Mouse (Mus musculus) forebrain, embryonic 12.5 days (tissue): ENCODE data around the gene 4933411K16Rik. TPM values are rescaled to one million over a fixed set of nuclear protein-coding genes. Genes with fewer than 3 reads are reported as not detected.
"Not testable (repeated sequence)": the region's sequence is repeated elsewhere in the genome, so short reads cannot be mapped to it uniquely, and the experiment has no call there.

ENCODE experiments used
- ATAC-seq: fragments of 200-750 bp; cut with Nextera tagmentation; 2 replicates; pipeline ENCODE4 v1.8.0; 2017; ENCODE audit warnings: moderate TSS enrichment; ENCODE audit not compliant: low FRiP score
- H3K27ac ChIP-seq: fragments of 300-500 bp; sonication (generic); 2 replicates; pipeline ENCODE4 v1.5.1; 2016; ENCODE audit warnings: mild to moderate bottlenecking
- H3K27me3 ChIP-seq: fragments of 300-500 bp; sonication (generic); 2 replicates; pipeline ENCODE4 v1.6.1; 2016; ENCODE audit warnings: mild to moderate bottlenecking
- H3K36me3 ChIP-seq: fragments of 300-500 bp; sonication (generic); replicated peaks from 2 replicates; pipeline ENCODE4 v1.6.1; 2016; ENCODE audit warnings: mild to moderate bottlenecking
- H3K4me1 ChIP-seq: fragments of 300-500 bp; sonication (generic); 2 replicates; pipeline ENCODE4 v1.6.1; 2016
- H3K4me2 ChIP-seq: fragments of 300-500 bp; sonication (generic); 2 replicates; pipeline ENCODE4 v1.6.1; 2016; ENCODE audit warnings: mild to moderate bottlenecking, moderate library complexity
- H3K4me3 ChIP-seq: fragments of 300-500 bp; sonication (generic); replicated peaks from 2 replicates; pipeline ENCODE4 v1.5.1; 2016; ENCODE audit warnings: mild to moderate bottlenecking
- H3K9ac ChIP-seq: fragments of 300-500 bp; sonication (generic); 2 replicates; pipeline ENCODE4 v1.6.1; 2016; ENCODE audit warnings: mild to moderate bottlenecking
- H3K9me3 ChIP-seq: fragments of 300-500 bp; sonication (generic); 2 replicates; pipeline ENCODE4 v1.6.1; 2016
- WGBS: fragments of 180-500 bp; shearing (Covaris S2); methylation state at CpG from one replicate; pipeline ENCODE4 v1.1.7; 2016; 5-methylcytosine and 5-hydroxymethylcytosine counted together
- polyA plus RNA-seq: library from polyadenylated mRNA; unstranded; fragments of >200 nt; fragmentation: Nextera tagmentation; extraction: Ambion mirVana; gene quantifications from 2 replicates; pipeline ENCODE4 v1.2.1, GENCODE M21; 2016

4933411K16Rik gene
- polyA plus RNA-seq, 1 experiment from 2014 or later: 0.14 TPM

- Histone ChIP-seq H3K27ac (no peak overlapping the region), H3K9me3 (no peaks in the 10 kb centered on the region), H3K9ac (no peak overlapping the region), H3K27me3 (no peaks in the 10 kb centered on the region), H3K4me1 (no peaks in the 10 kb centered on the region), H3K4me2 (no peak overlapping the region), H3K36me3 (no peaks in the 10 kb centered on the region), H3K4me3 (no peak overlapping the region)
- ATAC-seq: no peak
- WGBS: 83% methylated on average over 11 of the region's 11 CpGs
Observed at GRCm38 (mm10) chr19:42068441-42069240, 16.6 kb downstream of the 4933411K16Rik start.

DNA sequence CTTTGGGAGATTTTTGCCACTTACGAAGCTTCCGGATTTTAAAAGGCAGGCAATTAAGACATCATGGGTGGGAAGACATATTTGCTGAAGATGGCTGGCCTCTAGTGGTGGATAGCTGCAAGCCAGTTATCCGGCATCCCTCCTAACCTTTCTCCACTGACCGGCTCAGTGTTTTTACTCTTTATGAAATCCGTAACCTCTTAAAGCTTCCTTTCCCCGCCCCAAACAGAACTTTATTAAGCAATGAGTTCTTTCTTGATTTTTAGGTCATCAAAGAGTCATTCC, 17.1 kb downstream of the 4933411K16Rik start:
- Histone ChIP-seq H3K9ac (no peak overlapping the region), H3K36me3 (peaks cover 5% of the 10 kb centered on the region), H3K4me2 (no peak overlapping the region), H3K9me3 (no peaks in the 10 kb centered on the region), H3K4me1 (no peaks in the 10 kb centered on the region), H3K4me3 (no peak overlapping the region), H3K27me3 (no peaks in the 10 kb centered on the region), H3K27ac (no peak overlapping the region)
- no peak for ATAC-seq
- WGBS: 73% methylated on average over 6 of the region's 6 CpGs

DNA sequence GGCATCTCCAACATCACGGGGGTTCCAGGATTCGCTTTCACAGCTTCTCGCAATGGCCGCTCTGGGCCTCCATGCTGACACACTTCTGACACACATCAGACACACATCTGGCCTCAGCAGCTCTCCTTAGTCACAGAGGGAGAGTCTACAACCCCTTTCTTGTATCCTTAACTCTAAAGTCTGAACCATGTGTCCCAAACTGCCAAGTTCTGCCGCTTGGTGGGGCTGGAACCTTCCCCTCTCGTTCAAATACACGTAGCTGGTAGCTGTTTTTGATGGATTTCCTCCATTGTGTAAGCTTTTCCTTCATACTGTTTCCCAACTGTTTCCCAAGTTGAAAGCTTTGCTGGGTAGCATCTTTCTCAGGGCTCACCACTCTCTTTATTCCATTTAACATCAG, 19.2 kb downstream of the 4933411K16Rik start:
- no peak overlapping the region for H3K9ac ChIP-seq
- no peak for ATAC-seq

DNA sequence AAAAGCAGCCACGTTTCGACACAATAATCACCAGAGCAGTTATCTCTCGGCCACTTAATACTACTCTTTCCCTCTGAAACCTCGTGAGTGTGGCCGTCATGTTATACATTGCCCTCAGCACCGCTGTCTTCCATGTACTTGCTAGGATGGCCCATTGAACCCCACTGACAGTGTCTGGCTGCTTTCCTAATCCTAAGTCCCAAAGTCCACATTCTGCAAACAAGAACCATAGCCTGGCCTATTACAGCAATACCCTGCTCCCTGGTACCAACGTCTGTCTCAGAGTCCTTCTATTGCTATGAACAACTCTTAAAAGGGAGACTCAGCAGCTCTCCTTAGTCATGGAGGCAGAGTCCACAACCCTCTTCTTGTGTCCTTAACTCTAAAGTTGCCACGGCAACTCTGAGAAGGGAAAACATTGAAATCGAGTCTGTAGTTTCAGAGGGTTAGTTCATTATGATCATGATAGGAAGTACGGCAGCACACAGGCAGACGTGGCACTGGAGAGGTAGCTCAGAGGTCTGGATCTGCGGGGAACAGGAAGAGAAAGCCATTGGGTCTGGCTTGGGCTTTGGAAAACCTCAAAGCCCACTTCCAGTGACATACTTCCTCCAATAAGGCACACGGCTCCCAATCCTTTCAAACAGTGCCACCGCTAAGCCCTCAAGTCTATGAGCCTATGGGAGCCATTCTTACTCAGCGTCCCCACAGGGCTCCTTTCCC, 20.0 kb downstream of the 4933411K16Rik start:
- no peak overlapping the region for H3K9ac ChIP-seq
- peaks cover 31% of the 10 kb centered on the region for H3K36me3 ChIP-seq
- H3K27me3 ChIP-seq: no peaks in the 10 kb centered on the region
- no peak overlapping the region for H3K4me2 ChIP-seq
- WGBS: 83% methylated on average over 15 of the region's 15 CpGs
- H3K9me3 ChIP-seq: no peaks in the 10 kb centered on the region
- no peak overlapping the region for H3K27ac ChIP-seq
- ATAC-seq: no peak
- H3K4me1 ChIP-seq: no peaks in the 10 kb centered on the region
- H3K4me3 ChIP-seq: no peak overlapping the region

More for the DNA sequence above, 19.2 kb downstream of the 4933411K16Rik start:
- Histone ChIP-seq H3K27ac (no peak overlapping the region), H3K4me3 (no peak overlapping the region), H3K36me3 (peaks cover 26% of the 10 kb centered on the region), H3K9me3 (no peaks in the 10 kb centered on the region), H3K4me1 (no peaks in the 10 kb centered on the region), H3K4me2 (no peak overlapping the region), H3K27me3 (no peaks in the 10 kb centered on the region)
- 82% methylated on average over 7 of the region's 7 CpGs for WGBS

GRCm38 (mm10) chr19:42072802-42073201, 20.8 kb downstream of the 4933411K16Rik start:
- Histone ChIP-seq H3K9ac (no peak overlapping the region), H3K4me1 (no peaks in the 10 kb centered on the region), H3K4me3 (no peak overlapping the region), H3K36me3 (peaks cover 32% of the 10 kb centered on the region), H3K27ac (no peak overlapping the region), H3K4me2 (no peak overlapping the region), H3K9me3 (no peaks in the 10 kb centered on the region), H3K27me3 (no peaks in the 10 kb centered on the region)
- ATAC-seq: no peak
- 86% methylated on average over 7 of the region's 7 CpGs for WGBS

- Histone ChIP-seq H3K4me2 (no peak overlapping the region), H3K27me3 (no peaks in the 10 kb centered on the region), H3K4me1 (no peaks in the 10 kb centered on the region), H3K27ac (no peak overlapping the region), H3K36me3 (peaks cover 39% of the 10 kb centered on the region), H3K9me3 (no peaks in the 10 kb centered on the region), H3K4me3 (no peak overlapping the region), H3K9ac (peak overlapping the region; percentile 17; the same call in 1 of the 2 replicates)
- ATAC-seq: no peak
- 92% methylated on average over 2 of the region's 2 CpGs for WGBS
Observed at GRCm38 (mm10) chr19:42075051-42075450, 23.0 kb downstream of the 4933411K16Rik start.

GRCm38 (mm10) chr19:42075992-42076391, 23.9 kb downstream of the 4933411K16Rik start:
- H3K36me3 ChIP-seq: peaks cover 39% of the 10 kb centered on the region

DNA sequence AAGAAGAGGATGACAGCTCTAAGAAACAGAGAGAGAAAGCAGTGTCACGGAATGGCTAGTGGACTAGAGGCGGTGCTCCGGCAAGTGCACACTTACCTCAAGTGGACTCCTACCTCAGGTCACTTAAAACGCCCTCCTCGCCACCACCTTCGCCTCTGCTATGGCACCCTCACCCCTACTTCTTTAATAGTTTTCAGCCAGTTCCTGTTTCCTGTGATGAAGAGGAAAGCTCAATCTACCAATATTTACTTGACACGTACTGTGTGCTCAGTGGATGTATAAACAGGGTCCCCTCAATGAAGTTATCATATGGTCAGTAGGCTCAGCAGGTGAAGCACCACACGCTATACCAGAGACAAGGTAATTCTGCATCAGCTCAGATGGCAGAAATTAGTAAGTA, 26.5 kb downstream of the 4933411K16Rik start:
- H3K4me2 ChIP-seq: no peak overlapping the region
- H3K27me3 ChIP-seq: no peaks in the 10 kb centered on the region
- H3K36me3 ChIP-seq: peaks cover 39% of the 10 kb centered on the region
- H3K9ac ChIP-seq: no peak overlapping the region
- H3K4me3 ChIP-seq: no peak overlapping the region
- WGBS: 98% methylated on average over 8 of the region's 8 CpGs
- H3K9me3 ChIP-seq: no peaks in the 10 kb centered on the region
- no peaks in the 10 kb centered on the region for H3K4me1 ChIP-seq
- no peak for ATAC-seq
- H3K27ac ChIP-seq: no peak overlapping the region

More at GRCm38 (mm10) chr19:42075992-42076391, 23.9 kb downstream of the 4933411K16Rik start:
- no peaks in the 10 kb centered on the region for H3K4me1 ChIP-seq
- no peak overlapping the region for H3K27ac ChIP-seq
- H3K4me2 ChIP-seq: no peak overlapping the region
- H3K27me3 ChIP-seq: no peaks in the 10 kb centered on the region
- no peak for ATAC-seq
- no peak overlapping the region for H3K9ac ChIP-seq
- WGBS: 93% methylated on average over 16 of the region's 16 CpGs
- H3K9me3 ChIP-seq: no peaks in the 10 kb centered on the region
- H3K4me3 ChIP-seq: no peak overlapping the region

GRCm38 (mm10) chr19:42079006-42079405, 27.0 kb downstream of the 4933411K16Rik start:
- no peaks in the 10 kb centered on the region for H3K9me3 ChIP-seq
- no peaks in the 10 kb centered on the region for H3K4me1 ChIP-seq
- 97% methylated on average over 12 of the region's 12 CpGs for WGBS
- H3K4me2 ChIP-seq: no peak overlapping the region
- no peak overlapping the region for H3K27ac ChIP-seq
- no peak for ATAC-seq
- no peak overlapping the region for H3K4me3 ChIP-seq
- no peaks in the 10 kb centered on the region for H3K27me3 ChIP-seq
- H3K36me3 ChIP-seq: peaks cover 35% of the 10 kb centered on the region
- no peak overlapping the region for H3K9ac ChIP-seq

- Histone ChIP-seq H3K27me3 (no peaks in the 10 kb centered on the region), H3K4me3 (no peak overlapping the region), H3K36me3 (peaks cover 26% of the 10 kb centered on the region), H3K4me1 (no peaks in the 10 kb centered on the region), H3K4me2 (no peak overlapping the region), H3K27ac (no peak overlapping the region), H3K9ac (no peak overlapping the region), H3K9me3 (no peaks in the 10 kb centered on the region)
- whole genome bisulfite sequencing: 84% methylated on average over 5 of the region's 5 CpGs
- ATAC-seq: no peak
Observed at GRCm38 (mm10) chr19:42079950-42080349, 27.9 kb downstream of the 4933411K16Rik start.

DNA sequence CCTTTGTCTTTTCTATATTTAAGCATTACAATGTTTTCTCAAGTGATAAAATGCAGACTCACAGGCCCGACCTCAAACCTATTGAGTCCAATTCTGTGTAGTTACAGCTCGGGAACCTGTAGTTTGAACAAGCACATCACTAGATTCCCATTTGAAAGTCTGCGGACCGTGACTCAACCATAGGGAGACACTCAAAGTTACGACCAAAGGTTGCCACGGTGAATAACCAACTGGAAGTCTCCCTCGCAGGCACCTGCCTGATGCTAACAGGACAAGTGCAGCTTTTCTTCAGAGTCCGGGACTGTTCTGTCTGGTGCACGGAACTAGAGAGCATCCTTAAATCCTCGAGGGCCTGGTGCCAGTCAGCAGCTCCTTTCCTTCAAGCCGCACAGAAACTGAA, 28.4 kb downstream of the 4933411K16Rik start:
- 89% methylated on average over 11 of the region's 11 CpGs for WGBS
- Histone ChIP-seq H3K9me3 (no peaks in the 10 kb centered on the region), H3K4me3 (no peak overlapping the region), H3K27ac (no peak overlapping the region), H3K36me3 (peaks cover 21% of the 10 kb centered on the region), H3K9ac (no peak overlapping the region), H3K27me3 (no peaks in the 10 kb centered on the region), H3K4me1 (peaks cover 2% of the 10 kb centered on the region; the same call in 1 of the 2 replicates), H3K4me2 (no peak overlapping the region)
- ATAC-seq: no peak

GRCm38 (mm10) chr19:42081613-42082012, 29.6 kb downstream of the 4933411K16Rik start:
- not testable (repeated sequence) for H3K4me2 ChIP-seq, H3K36me3 ChIP-seq, H3K4me1 ChIP-seq, H3K4me3 ChIP-seq, H3K27ac ChIP-seq, H3K9me3 ChIP-seq, H3K9ac ChIP-seq, ATAC-seq, H3K27me3 ChIP-seq
- WGBS: 93% methylated on average over 5 of the region's 5 CpGs

- Histone ChIP-seq H3K9ac (peak overlapping the region; percentile 73), H3K27ac (peak overlapping the region; percentile 79), H3K4me2 (peak overlapping the region; percentile 88), H3K27me3 (no peaks in the 10 kb centered on the region), H3K4me1 (peaks cover 19% of the 10 kb centered on the region), H3K4me3 (peak overlapping the region; percentile 82), H3K9me3 (no peaks in the 10 kb centered on the region), H3K36me3 (no peaks in the 10 kb centered on the region)
- peak; percentile 1; the same call in 1 of the 2 replicates for ATAC-seq
- WGBS: 10% methylated on average over 10 of the region's 10 CpGs
Observed at GRCm38 (mm10) chr19:42085690-42086089, 33.6 kb downstream of the 4933411K16Rik start.
